Mouse (Mus musculus): ENCODE measurements around the gene Cfap57. TPM values are rescaled to one million over a fixed set of nuclear protein-coding genes. Genes with fewer than 3 reads are reported as not detected.
"Not testable (repeated sequence)": the region's sequence is repeated elsewhere in the genome, so short reads cannot be mapped to it uniquely, and the experiment has no call there.

The Cfap57 gene
- polyA plus RNA-seq, 1 experiment from 2014 or later, result 3.3 TPM

DNA sequence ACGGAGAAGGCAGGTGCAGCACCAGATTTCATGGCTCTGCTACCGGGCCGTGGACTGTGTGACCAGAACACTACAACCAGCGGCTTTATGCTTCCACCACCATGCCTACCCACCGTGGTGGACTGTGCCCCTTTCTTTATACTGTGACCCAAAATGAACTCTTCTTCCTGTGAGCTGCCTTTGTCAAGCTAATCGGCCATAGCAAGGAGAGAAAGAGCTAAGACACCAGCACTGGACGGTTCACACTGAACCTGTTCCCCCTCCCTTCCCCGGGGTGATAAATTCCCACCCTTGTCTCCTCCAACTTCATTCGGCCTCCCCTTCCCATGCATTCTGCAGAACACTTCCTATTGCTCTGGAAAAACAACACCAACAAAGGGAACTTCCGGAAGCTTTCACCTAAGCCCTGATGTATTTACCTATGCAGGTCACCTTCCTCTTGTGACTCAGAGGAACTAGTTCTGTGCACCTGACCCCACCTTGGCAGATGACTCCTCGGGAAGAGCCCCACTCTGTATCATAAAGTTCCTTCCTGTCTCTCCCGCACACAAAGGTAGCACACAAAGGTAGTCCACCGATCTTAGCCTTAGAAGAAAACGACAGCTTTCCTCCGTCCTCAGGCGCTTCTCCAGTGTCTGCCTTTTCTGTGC, 103.0 kb downstream of the Cfap57 start:
- H3K4me2 ChIP-seq (replicated peaks), result no peak overlapping the region
- peaks cover 10% of the 10 kb centered on the region; the same call in 1 of the 2 replicates for H3K4me1 ChIP-seq
- 37% methylated on average over 16 of the region's 16 CpGs for WGBS
- no peaks in the 10 kb centered on the region for H3K27me3 ChIP-seq
- no peaks in the 10 kb centered on the region for H3K9me3 ChIP-seq (replicated peaks)
- H3K27ac ChIP-seq (replicated peaks), result no peak overlapping the region
- no peak overlapping the region for H3K4me3 ChIP-seq (replicated peaks)
- H3K9ac ChIP-seq, result no peak overlapping the region
- H3K36me3 ChIP-seq, result no peaks in the 10 kb centered on the region
- no peak for ATAC-seq (ENCODE audit: insufficient number of reproducible peaks, low FRiP score, low TSS enrichment, low read depth)

DNA sequence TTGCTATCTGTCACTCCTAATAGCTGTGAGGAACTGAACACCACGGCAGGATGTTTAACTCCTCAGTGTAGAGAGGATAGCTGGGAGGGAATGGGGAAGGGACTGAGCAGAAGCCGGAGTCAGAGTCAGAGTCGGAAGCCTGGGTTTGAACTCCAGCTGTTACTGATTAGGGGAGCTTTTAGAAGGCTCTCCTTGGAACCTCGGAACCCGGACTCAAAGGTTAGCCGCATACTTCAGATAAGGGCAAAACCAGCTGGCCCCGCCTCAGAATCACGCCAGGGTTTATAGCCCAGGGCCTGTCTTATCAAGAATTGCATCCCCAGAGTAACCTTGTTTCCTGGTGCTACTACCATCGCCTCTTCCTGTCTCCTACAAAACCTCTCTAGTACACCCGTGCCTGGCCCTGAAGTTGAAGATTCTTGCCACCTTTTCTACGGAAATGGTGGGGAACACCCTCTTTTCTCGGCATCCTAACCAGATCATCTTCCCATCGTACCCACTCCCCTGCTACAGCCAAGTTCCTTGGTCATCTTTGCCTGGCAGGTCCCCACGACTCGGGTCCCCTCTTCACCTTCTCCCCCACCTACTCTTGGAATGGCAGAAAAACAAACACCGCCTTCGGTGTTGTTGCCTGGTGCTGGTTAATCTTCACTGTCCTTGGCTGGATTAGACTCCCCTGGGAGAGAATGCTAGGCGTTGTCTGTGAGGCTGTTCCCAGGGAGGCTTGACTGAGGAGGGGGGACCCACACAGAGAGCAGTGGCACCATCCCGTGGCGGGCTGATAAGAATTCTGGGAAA, 103.7 kb downstream of the Cfap57 start:
- no peaks in the 10 kb centered on the region for H3K36me3 ChIP-seq
- H3K9ac ChIP-seq, result no peak overlapping the region
- no peak for ATAC-seq (ENCODE audit: insufficient number of reproducible peaks, low FRiP score, low TSS enrichment, low read depth)
- H3K4me3 ChIP-seq (replicated peaks), result no peak overlapping the region
- no peaks in the 10 kb centered on the region for H3K9me3 ChIP-seq (replicated peaks)
- WGBS, result 14% methylated on average over 20 of the region's 20 CpGs
- no peaks in the 10 kb centered on the region for H3K27me3 ChIP-seq
- peaks cover 10% of the 10 kb centered on the region; the same call in 1 of the 2 replicates for H3K4me1 ChIP-seq
- no peak overlapping the region for H3K27ac ChIP-seq (replicated peaks)
- H3K4me2 ChIP-seq (replicated peaks), result no peak overlapping the region

- no peak overlapping the region for H3K9ac ChIP-seq
These were observed 111.5 kb downstream of the Cfap57 start for GRCm38 (mm10) chr4:118509050-118509449.

DNA sequence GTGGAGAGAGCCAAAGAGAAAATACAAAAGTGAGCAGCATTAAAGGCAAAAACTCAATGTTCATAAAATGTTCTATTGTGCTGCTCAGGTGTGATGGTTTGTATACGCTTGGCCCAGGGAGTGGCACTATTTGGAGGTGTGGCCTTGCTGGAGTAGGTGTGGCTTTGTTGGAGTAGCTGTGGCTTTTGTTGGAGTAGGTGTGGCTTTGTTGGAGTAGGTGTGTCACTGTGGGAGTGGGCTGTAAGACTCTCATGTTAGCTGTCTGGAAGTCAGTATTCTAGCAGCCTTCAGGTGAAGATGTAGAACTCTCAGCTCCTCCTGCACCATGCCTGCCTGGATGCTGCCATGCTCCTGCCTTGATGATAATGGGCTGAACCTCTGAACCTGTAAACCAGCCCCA, 113.4 kb downstream of the Cfap57 start:
- ATAC-seq (ENCODE audit: insufficient number of reproducible peaks, low FRiP score, low TSS enrichment, low read depth); H3K4me3 ChIP-seq (replicated peaks); H3K36me3 ChIP-seq; H3K9me3 ChIP-seq (replicated peaks); H3K4me1 ChIP-seq; H3K27me3 ChIP-seq; H3K9ac ChIP-seq; H3K4me2 ChIP-seq (replicated peaks); H3K27ac ChIP-seq (replicated peaks): not testable (repeated sequence)
- 76% methylated on average over 1 of the region's 1 CpGs for WGBS

More at GRCm38 (mm10) chr4:118509050-118509449, 111.5 kb downstream of the Cfap57 start:
- Histone ChIP-seq H3K4me3 (replicated peaks) (no peak overlapping the region), H3K4me1 (no peaks in the 10 kb centered on the region), H3K9me3 (replicated peaks) (no peaks in the 10 kb centered on the region), H3K27ac (replicated peaks) (no peak overlapping the region; the same call in 1 of the 2 replicates), H3K4me2 (replicated peaks) (no peak overlapping the region), H3K27me3 (no peaks in the 10 kb centered on the region), H3K36me3 (no peaks in the 10 kb centered on the region)
- no peak for ATAC-seq (ENCODE audit: insufficient number of reproducible peaks, low FRiP score, low TSS enrichment, low read depth)
- WGBS, result 7% methylated on average over 6 of the region's 6 CpGs

- no peaks in the 10 kb centered on the region for H3K36me3 ChIP-seq
- H3K9me3 ChIP-seq (replicated peaks), result no peaks in the 10 kb centered on the region
- no peak overlapping the region for H3K27ac ChIP-seq (replicated peaks)
- no peak overlapping the region for H3K4me2 ChIP-seq (replicated peaks)
- ATAC-seq (ENCODE audit: insufficient number of reproducible peaks, low FRiP score, low TSS enrichment, low read depth), result no peak
- no peak overlapping the region for H3K9ac ChIP-seq
- no peaks in the 10 kb centered on the region for H3K4me1 ChIP-seq
- no peaks in the 10 kb centered on the region for H3K27me3 ChIP-seq
- 52% methylated on average over 3 of the region's 3 CpGs for WGBS
- no peak overlapping the region for H3K4me3 ChIP-seq (replicated peaks)
These were observed 115.0 kb downstream of the Cfap57 start for GRCm38 (mm10) chr4:118505551-118505950.

Other genes starting within 250 kb of the Cfap57 start
- 7.5 and 7.6 TPM in 2 replicates for gene Szt2, start 211.5 kb downstream of the Cfap57 start, polyA plus RNA-seq (2015; fragmentation: Nextera tagmentation; extraction: Ambion mirVana)
- 102 and 106 TPM in 2 replicates for gene Med8, start 211.4 kb downstream of the Cfap57 start, polyA plus RNA-seq (2015; fragmentation: Nextera tagmentation; extraction: Ambion mirVana)
- 160 and 179 TPM in 2 replicates for gene Elovl1, start 192.7 kb downstream of the Cfap57 start, polyA plus RNA-seq (2015; fragmentation: Nextera tagmentation; extraction: Ambion mirVana)
- 178 and 183 TPM in 2 replicates for gene Cdc20, start 183.4 kb downstream of the Cfap57 start, polyA plus RNA-seq (2015; fragmentation: Nextera tagmentation; extraction: Ambion mirVana)
- 0.25 and 0.26 TPM in 2 replicates for gene Mpl, start 163.3 kb downstream of the Cfap57 start, polyA plus RNA-seq (2015; fragmentation: Nextera tagmentation; extraction: Ambion mirVana)
- 25.6 and 27.1 TPM in 2 replicates for gene Tie1, start 130.7 kb downstream of the Cfap57 start, polyA plus RNA-seq (2015; fragmentation: Nextera tagmentation; extraction: Ambion mirVana)
- gene 2610528J11Rik, start 93.8 kb downstream of the Cfap57 start, polyA plus RNA-seq (2015; fragmentation: Nextera tagmentation; extraction: Ambion mirVana), result 15.3 and 18.6 TPM in 2 replicates
- gene Tmem125, start 76.7 kb downstream of the Cfap57 start, polyA plus RNA-seq (2015; fragmentation: Nextera tagmentation; extraction: Ambion mirVana), result 11.7 and 17.4 TPM in 2 replicates
- 120 and 128 TPM in 2 replicates for gene Ebna1bp2, start within 50 bp of the Cfap57 start, polyA plus RNA-seq (2015; fragmentation: Nextera tagmentation; extraction: Ambion mirVana)
- gene Olfr62, start 38.2 kb upstream of the Cfap57 start, polyA plus RNA-seq (2015; fragmentation: Nextera tagmentation; extraction: Ambion mirVana), result 0.17 and 0.18 TPM in 2 replicates
- 0.13 and 0.15 TPM in 2 replicates for gene Olfr1342, start 72.0 kb upstream of the Cfap57 start, polyA plus RNA-seq (2015; fragmentation: Nextera tagmentation; extraction: Ambion mirVana)
- 0.07 and 0.17 TPM in 2 replicates for gene Olfr1341, start 82.7 kb upstream of the Cfap57 start, polyA plus RNA-seq (2015; fragmentation: Nextera tagmentation; extraction: Ambion mirVana)
- 0.44 and 0.50 TPM in 2 replicates for gene Olfr1340, start 99.4 kb upstream of the Cfap57 start, polyA plus RNA-seq (2015; fragmentation: Nextera tagmentation; extraction: Ambion mirVana)
- 0.08 and 0.22 TPM in 2 replicates for gene Olfr1339, start 111.4 kb upstream of the Cfap57 start, polyA plus RNA-seq (2015; fragmentation: Nextera tagmentation; extraction: Ambion mirVana)
- 0.19 and 0.37 TPM in 2 replicates for gene Olfr1338, start 138.0 kb upstream of the Cfap57 start, polyA plus RNA-seq (2015; fragmentation: Nextera tagmentation; extraction: Ambion mirVana)
- not detected in 2 replicates for gene Olfr1337, start 161.8 kb upstream of the Cfap57 start, polyA plus RNA-seq (2015; fragmentation: Nextera tagmentation; extraction: Ambion mirVana)
- not detected in 2 replicates for gene Olfr1335, start 189.2 kb upstream of the Cfap57 start, polyA plus RNA-seq (2015; fragmentation: Nextera tagmentation; extraction: Ambion mirVana)
- gene Olfr1333, start 215.5 kb upstream of the Cfap57 start, polyA plus RNA-seq (2015; fragmentation: Nextera tagmentation; extraction: Ambion mirVana), result not detected in 2 replicates
- gene Olfr1331, start 243.9 kb upstream of the Cfap57 start, polyA plus RNA-seq (2015; fragmentation: Nextera tagmentation; extraction: Ambion mirVana), result not detected in 2 replicates

All from embryonic facial prominence, embryonic 15.5 days (tissue).